Mouse (Mus musculus) heart, embryonic 11.5 days (tissue): ENCODE results near the gene Kcnip3. TPM values are rescaled to one million over a fixed set of nuclear protein-coding genes. Genes with fewer than 3 reads are reported as not detected.

Experiments used
- ATAC-seq: fragments of 200-750 bp; cut with Nextera tagmentation; replicated peaks from 2 replicates; pipeline ENCODE4 v1.8.0; 2017; ENCODE audit warnings: moderate library complexity; ENCODE audit not compliant: insufficient number of reproducible peaks, low FRiP score, low TSS enrichment
- H3K27ac ChIP-seq: fragments of 300-500 bp; sonication (generic); 2 replicates; pipeline ENCODE4 v1.5.1; 2014; ENCODE audit warnings: mild to moderate bottlenecking, low read depth, low read length
- H3K27me3 ChIP-seq: fragments of 300-500 bp; sonication (generic); 2 replicates; pipeline ENCODE4 v1.6.1; 2014; ENCODE audit warnings: mild to moderate bottlenecking, low read length, mixed read lengths; ENCODE audit not compliant: control insufficient read depth, insufficient read depth
- H3K36me3 ChIP-seq: fragments of 300-500 bp; sonication (generic); 2 replicates; pipeline ENCODE4 v1.6.1; 2014; ENCODE audit warnings: mild to moderate bottlenecking, low read length, moderate library complexity, mixed read lengths; ENCODE audit not compliant: control insufficient read depth, insufficient read depth
- H3K4me1 ChIP-seq: fragments of 300-500 bp; sonication (generic); 2 replicates; pipeline ENCODE4 v1.6.1; 2014; ENCODE audit warnings: low read length; ENCODE audit not compliant: control insufficient read depth, insufficient read depth
- H3K4me2 ChIP-seq: fragments of 300-500 bp; sonication (generic); 2 replicates; pipeline ENCODE4 v1.6.1; 2014; ENCODE audit warnings: mild to moderate bottlenecking, moderate library complexity
- H3K4me3 ChIP-seq: fragments of 300-500 bp; sonication (generic); 2 replicates; pipeline ENCODE4 v1.5.1; 2014; ENCODE audit warnings: low read depth, low read length
- H3K9ac ChIP-seq: fragments of 300-500 bp; sonication (generic); 2 replicates; pipeline ENCODE4 v1.6.1; 2014; ENCODE audit warnings: mild to moderate bottlenecking, low read depth, low read length, moderate library complexity
- H3K9me3 ChIP-seq: fragments of 300-500 bp; sonication (generic); replicated peaks from 2 replicates; pipeline ENCODE4 v1.6.1; 2016; ENCODE audit warnings: low read length; ENCODE audit not compliant: control insufficient read depth
- WGBS: fragments of 180-500 bp; shearing (Covaris S2); extraction: QIAGEN DNeasy Blood & Tissue Kit; methylation state at CpG from one replicate; pipeline ENCODE4 v1.1.7; 2014; ENCODE audit not compliant: insufficient replicate concordance; 5-methylcytosine and 5-hydroxymethylcytosine counted together
- polyA plus RNA-seq: library from polyadenylated mRNA; unstranded; fragments of >200 nt; fragmentation: Nextera tagmentation; extraction: Ambion mirVana; gene quantifications from 2 replicates; pipeline ENCODE4 v1.2.1, GENCODE M21; 2014

Kcnip3 gene
- polyA plus RNA-seq, 1 experiment from 2014 or later = 2.3 TPM

DNA sequence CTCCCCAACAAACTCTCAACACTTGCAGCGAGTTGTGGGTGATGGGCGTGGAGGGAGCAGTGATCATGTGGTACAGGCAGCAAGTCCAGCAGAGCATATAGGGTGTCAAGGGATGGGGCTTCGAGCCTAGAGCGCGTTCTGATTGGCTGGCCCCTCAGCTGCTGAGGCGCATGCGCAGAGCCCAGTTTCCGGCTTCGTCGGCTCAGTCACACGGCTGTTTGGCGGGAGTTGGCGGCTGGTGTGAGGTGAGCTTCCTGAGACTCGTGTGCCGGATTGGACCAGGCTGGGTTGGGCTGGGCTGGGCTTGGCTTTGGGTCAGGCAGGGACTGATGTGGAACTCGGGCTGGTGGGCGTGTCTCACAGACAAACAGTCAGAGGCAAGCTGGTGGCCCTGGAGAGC is 96.9 kb downstream of the Kcnip3 start, which contains the start of gene Gpat2:
Gpat2 (plus strand) TSS at position 223 of the 400 bp plus-strand sequence.
- Histone ChIP-seq H3K9ac (no peak within 1 kb of the TSS), H3K36me3 (no peaks in the 10 kb centered on the region), H3K4me2 (no peak within 1 kb of the TSS), H3K4me3 (no peak within 1 kb of the TSS), H3K9me3 (no peaks in the 10 kb centered on the region), H3K27ac (no peak within 1 kb of the TSS), H3K27me3 (no peaks in the 10 kb centered on the region), H3K4me1 (no peaks in the 10 kb centered on the region)
- 87% methylated on average over 17 of the region's 17 CpGs for WGBS
- no peak for ATAC-seq

- no peaks in the 10 kb centered on the region for H3K4me1 ChIP-seq
- H3K9me3 ChIP-seq = no peaks in the 10 kb centered on the region
- H3K27me3 ChIP-seq = no peaks in the 10 kb centered on the region
- ATAC-seq = no peak
- WGBS = 56% methylated on average over 10 of the region's 10 CpGs
- H3K9ac ChIP-seq = no peak overlapping the region
- no peak overlapping the region for H3K4me3 ChIP-seq
- H3K4me2 ChIP-seq = no peak overlapping the region
- no peaks in the 10 kb centered on the region for H3K36me3 ChIP-seq
- H3K27ac ChIP-seq = no peak overlapping the region
Measured at GRCm38 (mm10) chr2:127418266-127418970, 103.5 kb downstream of the Kcnip3 start.

GRCm38 (mm10) chr2:127416706-127417105 is 105.2 kb downstream of the Kcnip3 start:
- ATAC-seq = no peak
- no peaks in the 10 kb centered on the region for H3K27me3 ChIP-seq
- no peak overlapping the region for H3K27ac ChIP-seq
- 43% methylated on average over 3 of the region's 3 CpGs for WGBS
- no peaks in the 10 kb centered on the region for H3K36me3 ChIP-seq
- no peak overlapping the region for H3K4me3 ChIP-seq
- H3K9me3 ChIP-seq = no peaks in the 10 kb centered on the region
- H3K4me2 ChIP-seq = no peak overlapping the region
- no peak overlapping the region for H3K9ac ChIP-seq
- peaks cover 4% of the 10 kb centered on the region; the same call in 1 of the 2 replicates for H3K4me1 ChIP-seq

DNA sequence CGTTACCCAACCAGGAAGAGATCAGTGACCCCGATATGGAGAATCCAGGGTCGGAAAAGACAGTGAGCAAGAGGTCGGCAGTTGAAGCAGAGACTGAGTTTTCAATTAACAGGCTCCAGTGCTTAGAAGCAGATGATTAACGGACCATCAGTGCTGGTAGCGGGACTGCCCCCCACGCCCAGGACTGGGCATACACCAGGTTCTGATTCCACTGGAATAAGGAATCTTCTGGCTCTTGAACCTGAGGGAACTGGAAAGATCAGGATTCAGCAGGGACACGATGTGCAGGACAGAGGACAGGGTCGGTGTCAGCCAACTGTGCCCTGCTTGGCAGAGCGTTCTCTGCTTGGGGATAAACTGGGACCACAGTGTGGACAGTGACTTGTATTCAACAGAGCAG is 106.1 kb downstream of the Kcnip3 start:
- no peak overlapping the region for H3K4me2 ChIP-seq
- no peaks in the 10 kb centered on the region for H3K36me3 ChIP-seq
- no peak overlapping the region for H3K9ac ChIP-seq
- H3K27ac ChIP-seq = no peak overlapping the region
- no peak overlapping the region for H3K4me3 ChIP-seq
- H3K27me3 ChIP-seq = no peaks in the 10 kb centered on the region
- ATAC-seq = no peak
- peaks cover 12% of the 10 kb centered on the region for H3K4me1 ChIP-seq
- WGBS = 61% methylated on average over 10 of the region's 10 CpGs
- H3K9me3 ChIP-seq = no peaks in the 10 kb centered on the region

- Histone ChIP-seq H3K4me3 (no peak overlapping the region), H3K36me3 (no peaks in the 10 kb centered on the region), H3K4me1 (peaks cover 12% of the 10 kb centered on the region), H3K27ac (no peak overlapping the region), H3K9me3 (no peaks in the 10 kb centered on the region), H3K27me3 (no peaks in the 10 kb centered on the region), H3K9ac (no peak overlapping the region), H3K4me2 (no peak overlapping the region)
- no peak for ATAC-seq
- 62% methylated on average over 6 of the region's 6 CpGs for WGBS
Measured at GRCm38 (mm10) chr2:127411126-127411525, 110.8 kb downstream of the Kcnip3 start.

Other genes starting within 250 kb of the Kcnip3 start
- gene Dusp2, start 185.9 kb downstream of the Kcnip3 start, polyA plus RNA-seq = 17.4 and 18.3 TPM in 2 replicates
- gene Astl, start 183.5 kb downstream of the Kcnip3 start, polyA plus RNA-seq = not detected in 2 replicates
- gene Adra2b, start 158.9 kb downstream of the Kcnip3 start, polyA plus RNA-seq = 10.2 and 12.0 TPM in 2 replicates
- 0.30 and 0.34 TPM in 2 replicates for gene Gpat2, start 96.9 kb downstream of the Kcnip3 start, polyA plus RNA-seq
- 30.3 and 30.6 TPM in 2 replicates for gene Fahd2a, start 77.5 kb downstream of the Kcnip3 start, polyA plus RNA-seq
- 0.39 TPM in 1 of 2 replicates, not detected in the other for gene Prom2, start 19.4 kb upstream of the Kcnip3 start, polyA plus RNA-seq
- gene Zfp661, start 65.0 kb upstream of the Kcnip3 start, polyA plus RNA-seq = 3.1 and 4.0 TPM in 2 replicates
- gene Mrps5, start 65.1 kb upstream of the Kcnip3 start, polyA plus RNA-seq = 132 and 154 TPM in 2 replicates
- gene Mal, start 134.6 kb upstream of the Kcnip3 start, polyA plus RNA-seq = 1.2 and 1.8 TPM in 2 replicates
- 2.5 and 3.8 TPM in 2 replicates for gene Mall, start 207.8 kb upstream of the Kcnip3 start, polyA plus RNA-seq